Mouse (Mus musculus) kidney, adult 2 months (tissue): Measurements from ENCODE around the gene Eif3j1. TPM values are rescaled to one million over a fixed set of nuclear protein-coding genes. Genes with fewer than 3 reads are reported as not detected.

Experiments used
- DNase-seq: peaks from one replicate; pipeline ENCODE4 v3.0.0; 2021
- H3K27ac ChIP-seq: fragments of 200-500 bp; 2 replicates; pipeline ENCODE4 v1.5.1; 2012; ENCODE audit warnings: low read depth, low read length, control low read depth, inconsistent platforms; ENCODE audit not compliant: insufficient read depth
- H3K27me3 ChIP-seq: fragments of 200-500 bp; replicated peaks from 2 replicates; pipeline ENCODE4 v1.6.1; 2012; ENCODE audit warnings: mild to moderate bottlenecking, moderate library complexity, low read length, inconsistent platforms; ENCODE audit not compliant: control insufficient read depth, insufficient read depth
- H3K36me3 ChIP-seq: fragments of 200-500 bp; 2 replicates; pipeline ENCODE4 v1.6.1; 2012; ENCODE audit warnings: mild to moderate bottlenecking, moderate library complexity, low read length, inconsistent platforms; ENCODE audit not compliant: control insufficient read depth, insufficient read depth
- H3K4me1 ChIP-seq: fragments of 200-500 bp; 2 replicates; pipeline ENCODE4 v1.6.1; 2011; ENCODE audit warnings: low read length; ENCODE audit not compliant: control insufficient read depth, insufficient read depth
- H3K4me3 ChIP-seq: fragments of 200-500 bp; 2 replicates; pipeline ENCODE4 v1.5.1; 2011; ENCODE audit warnings: mild to moderate bottlenecking, low read depth, low read length, control low read depth; ENCODE audit not compliant: insufficient read depth
- CTCF ChIP-seq: fragments of 200-500 bp; conservative IDR thresholded peaks from 2 replicates; pipeline ENCODE4 v1.5.1; 2011; ENCODE audit warnings: low read depth, mild to moderate bottlenecking, control low read depth, low read length, moderate library complexity, mixed read lengths; ENCODE audit not compliant: insufficient read depth, insufficient read length
- POLR2A ChIP-seq: fragments of 200-500 bp; IDR thresholded peaks from one replicate; pipeline ENCODE4 v1.6.1; 2011; ENCODE audit warnings: low read depth, low read length, control low read depth
- polyA plus RNA-seq: library from polyadenylated mRNA; depleted of rRNA; stranded (reverse); fragments of >200 nt; gene quantifications from 2 replicates; pipeline ENCODE4 v1.2.3, GENCODE M21; 2012; rRNA removed

The Eif3j1 gene
- polyA plus RNA-seq, 1 experiment, result 3.3 TPM

DNA sequence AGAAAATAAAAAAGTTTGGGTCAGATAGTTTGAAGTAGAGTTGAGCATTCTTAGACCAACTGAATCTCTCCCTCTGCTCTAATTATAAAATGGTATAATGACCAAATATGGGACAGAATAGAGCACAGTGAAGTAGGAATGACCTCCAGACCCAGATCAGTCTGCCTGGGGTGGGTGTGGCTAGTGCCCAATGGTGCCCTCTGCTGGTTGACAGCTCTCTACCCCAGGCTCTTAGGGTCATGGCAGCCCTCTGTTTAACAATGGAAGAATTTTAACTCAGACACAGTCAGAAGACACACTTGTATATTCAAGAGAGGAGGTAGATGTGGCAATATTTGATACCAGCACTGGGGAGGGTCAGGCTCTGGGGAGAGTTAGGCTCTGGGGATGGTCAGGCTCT, 73.7 kb downstream of the Eif3j1 start:
- TF ChIP-seq POLR2A (no peak), CTCF (peak; percentile 68)
- Histone ChIP-seq H3K4me1 (no peaks in the 10 kb centered on the region), H3K27ac (no peak overlapping the region), H3K36me3 (peaks cover 1% of the 10 kb centered on the region), H3K4me3 (no peak overlapping the region), H3K27me3 (no peaks in the 10 kb centered on the region)
- DNase-seq, result peak; percentile 42

Other genes with a start within 250 kb of the Eif3j1 start
- gene Frmd5, start 221.5 kb upstream of the Eif3j1 start, polyA plus RNA-seq, result 0.18 and 0.45 TPM in 2 replicates
- gene Casc4, start 161.6 kb upstream of the Eif3j1 start, polyA plus RNA-seq, result 9.6 and 12.9 TPM in 2 replicates
- 4.7 and 4.8 TPM in 2 replicates for gene Ctdspl2, start 72.5 kb upstream of the Eif3j1 start, polyA plus RNA-seq
- gene Mageb3, start 72.5 kb upstream of the Eif3j1 start, polyA plus RNA-seq, result 0.03 TPM in 1 of 2 replicates, not detected in the other
- gene Spg11, start 89.8 kb downstream of the Eif3j1 start, polyA plus RNA-seq, result 6.6 and 7.4 TPM in 2 replicates
- gene B2m, start 119.1 kb downstream of the Eif3j1 start, polyA plus RNA-seq, result 577 and 854 TPM in 2 replicates
- gene Trim69, start 132.2 kb downstream of the Eif3j1 start, polyA plus RNA-seq, result 0.12 TPM in 1 of 2 replicates, not detected in the other
- gene Patl2, start 157.6 kb downstream of the Eif3j1 start, polyA plus RNA-seq, result 0.04 TPM in 1 of 2 replicates, not detected in the other
- gene Terb2, start 157.7 kb downstream of the Eif3j1 start, polyA plus RNA-seq, result not detected in 2 replicates
- gene Sord, start 206.2 kb downstream of the Eif3j1 start, polyA plus RNA-seq, result 566 and 646 TPM in 2 replicates